Mouse (Mus musculus): ENCODE results near the gene Treh.

Gene Treh

GRCm38 (mm10) chr9:44715109-44715508 is 42.1 kb downstream of the Treh start:
- intact Hi-C loops (cut with DNase I): no loop called here

DNA sequence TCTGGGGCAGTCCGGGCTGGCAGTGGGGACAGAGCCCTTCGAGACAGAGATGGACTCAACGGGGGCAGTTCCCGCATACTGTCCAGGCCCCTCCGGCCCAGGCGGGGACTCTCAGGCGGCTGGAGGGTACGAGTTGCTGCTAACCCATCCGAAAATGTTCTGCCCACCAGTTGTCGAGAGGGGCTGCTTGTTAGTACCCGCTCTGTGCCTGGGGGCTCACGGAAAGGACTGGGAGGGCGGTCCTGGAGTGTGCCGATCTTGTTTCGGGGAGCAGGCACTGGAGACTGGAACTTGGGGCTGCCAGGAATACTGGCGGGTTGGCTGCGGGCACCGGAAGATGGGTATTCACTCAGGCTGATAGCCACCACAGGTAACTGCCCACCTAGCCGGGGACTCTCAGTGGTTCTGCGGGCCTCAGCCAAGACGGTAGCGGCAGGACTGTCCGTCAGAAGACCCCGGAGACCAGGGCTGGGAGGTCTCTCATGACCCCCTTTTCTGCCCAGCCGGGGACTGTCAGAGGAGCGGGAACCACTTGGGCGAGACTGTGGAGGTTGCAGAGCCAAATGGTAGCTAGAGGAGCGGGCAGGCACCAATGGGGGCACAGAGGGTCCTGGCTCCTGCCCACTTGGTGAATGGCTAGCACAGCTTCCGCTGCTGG is 42.8 kb downstream of the Treh start:
- intact Hi-C loops (cut with DNase I): no loop called here

- intact Hi-C loops (cut with DNase I): no loop called here
These were observed 44.2 kb downstream of the Treh start for GRCm38 (mm10) chr9:44716997-44717821.

DNA sequence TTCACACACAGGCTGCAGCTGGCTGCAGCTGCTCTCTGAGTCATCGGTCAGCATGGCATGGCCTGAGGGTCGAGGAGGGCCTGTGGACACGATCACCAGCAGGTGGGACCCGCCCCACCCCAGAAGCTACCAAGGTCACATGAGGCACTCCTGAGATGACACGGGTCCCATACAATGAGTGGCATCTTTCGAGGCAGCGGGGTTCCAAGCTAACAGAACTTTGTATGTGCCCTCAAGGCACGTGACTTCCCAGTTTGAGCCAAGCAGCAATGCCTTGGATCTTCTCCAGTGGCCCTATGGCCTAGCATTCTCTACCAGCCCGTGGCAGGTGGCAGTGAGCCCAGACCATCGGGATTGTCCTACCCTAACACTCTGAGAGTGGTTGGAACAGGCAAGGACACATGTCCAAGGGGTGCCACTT is 44.8 kb downstream of the Treh start:
- intact Hi-C loops (cut with DNase I): no loop called here

DNA sequence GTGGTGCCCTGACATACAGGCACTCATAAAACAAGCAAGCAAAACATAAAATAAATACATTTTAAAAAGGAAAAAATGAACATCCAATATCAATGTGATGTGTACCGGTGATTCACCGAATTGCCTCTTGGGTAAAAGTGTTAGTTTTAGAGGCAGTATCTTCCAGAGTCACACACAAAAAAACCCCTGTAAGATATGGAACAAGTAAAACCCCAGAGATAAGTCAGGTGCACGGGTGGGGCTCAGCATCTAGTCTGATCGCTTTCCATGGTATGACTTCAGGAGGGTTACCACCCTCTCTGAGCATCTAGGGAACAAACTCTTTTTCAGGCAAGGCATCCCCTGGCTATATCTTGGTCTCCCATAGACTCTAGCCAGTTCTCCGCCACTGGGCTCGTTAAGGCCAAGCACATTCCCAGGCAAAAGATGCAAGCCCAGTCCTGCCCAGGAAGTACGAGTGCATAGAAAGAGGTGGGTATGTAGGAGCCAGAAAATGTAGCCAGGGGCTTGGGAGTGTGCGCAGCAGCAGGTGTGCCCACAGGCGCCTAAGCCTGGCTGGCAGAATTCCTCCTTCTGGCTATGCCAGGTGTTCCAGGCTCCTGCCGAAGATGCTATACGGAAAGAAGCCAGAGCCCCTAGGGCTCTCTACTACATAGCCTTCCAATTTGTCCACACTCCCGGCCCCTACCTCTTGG is 46.1 kb downstream of the Treh start:
- intact Hi-C loops (cut with DNase I): no loop called here

GRCm38 (mm10) chr9:44719632-44720357 is 46.8 kb downstream of the Treh start:
- intact Hi-C loops (cut with DNase I): no loop called here

DNA sequence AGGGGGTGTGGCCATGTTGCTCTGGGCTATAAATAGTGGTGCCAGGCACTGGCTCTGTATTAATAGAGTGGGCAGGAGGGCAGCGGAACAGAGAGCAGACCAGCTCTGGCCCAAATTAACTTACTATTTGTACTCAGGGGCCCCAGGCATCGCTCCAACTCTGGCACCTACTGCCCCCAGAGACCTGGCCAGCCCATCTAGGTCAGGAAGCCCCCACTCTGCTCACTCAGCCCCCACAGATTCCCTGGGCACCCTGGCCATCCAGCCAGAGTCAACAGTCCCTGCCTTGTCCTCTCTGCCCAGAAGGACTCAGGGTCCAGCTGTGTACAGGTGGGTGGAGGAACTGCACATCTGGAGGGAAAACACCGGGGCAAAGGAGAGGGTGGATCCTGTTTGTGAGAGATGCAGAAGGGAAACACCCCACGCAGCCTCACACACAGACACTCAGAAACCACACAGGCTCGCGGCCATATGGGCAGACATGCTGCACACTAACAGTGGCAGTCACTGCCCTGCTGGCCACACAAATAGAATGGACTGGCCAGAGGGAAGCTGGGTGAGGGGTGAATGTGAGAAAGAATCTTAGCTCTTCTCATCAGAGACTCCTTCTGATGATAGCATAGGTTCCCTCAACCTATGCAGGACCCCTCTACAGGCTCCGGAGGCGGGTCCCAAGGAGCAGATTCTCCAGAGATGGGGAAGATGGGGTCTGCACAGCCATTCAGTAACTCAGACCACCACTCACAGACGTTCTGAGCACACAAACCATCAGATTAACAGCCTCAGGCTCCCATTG is 47.5 kb downstream of the Treh start:
- intact Hi-C loops (cut with DNase I): no loop called here

DNA sequence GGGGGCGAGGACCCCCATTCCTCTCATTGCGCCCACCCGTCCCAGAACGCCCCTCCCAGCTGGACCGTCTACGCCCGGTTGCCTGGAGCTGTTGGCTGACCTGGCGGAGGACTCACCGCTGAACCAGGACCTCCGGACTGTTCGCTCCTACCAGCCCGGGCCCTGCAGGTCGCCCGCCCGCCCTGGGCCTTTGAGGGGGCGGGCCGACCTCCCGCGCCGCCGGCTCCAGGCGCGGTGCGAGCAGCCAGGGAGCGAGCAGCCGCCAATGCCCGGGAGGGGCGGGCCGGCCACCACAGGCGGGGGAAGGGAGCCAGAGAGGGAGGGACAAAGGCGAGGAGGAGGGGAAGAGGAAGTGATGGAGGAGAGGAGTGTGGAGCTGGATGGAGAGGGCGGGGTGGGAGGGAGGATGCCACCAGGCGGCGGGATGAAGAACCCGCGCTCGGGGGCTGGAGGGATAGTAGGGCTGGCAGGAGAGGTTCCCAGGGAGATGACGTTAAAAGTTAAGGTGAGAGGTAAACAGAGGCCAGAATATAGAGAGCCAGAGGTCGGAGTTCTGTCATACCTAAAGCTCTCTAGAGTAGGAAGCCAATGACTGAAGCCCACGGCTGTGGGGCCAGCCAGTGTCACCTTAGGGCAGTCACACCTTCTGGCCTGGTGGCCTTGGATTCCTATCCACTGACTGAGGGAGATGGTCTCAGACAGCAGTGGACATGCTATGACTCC is 48.3 kb downstream of the Treh start:
- intact Hi-C loops (cut with DNase I): no loop called here

GRCm38 (mm10) chr9:44721877-44722186 is 48.8 kb downstream of the Treh start:
- intact Hi-C loops (cut with DNase I): no loop called here

- intact Hi-C loops (cut with DNase I): no loop called here
These were observed 49.5 kb downstream of the Treh start for GRCm38 (mm10) chr9:44722575-44722974.

GRCm38 (mm10) chr9:44723008-44723407 is 50.0 kb downstream of the Treh start:
- intact Hi-C loops (cut with DNase I): no loop called here

DNA sequence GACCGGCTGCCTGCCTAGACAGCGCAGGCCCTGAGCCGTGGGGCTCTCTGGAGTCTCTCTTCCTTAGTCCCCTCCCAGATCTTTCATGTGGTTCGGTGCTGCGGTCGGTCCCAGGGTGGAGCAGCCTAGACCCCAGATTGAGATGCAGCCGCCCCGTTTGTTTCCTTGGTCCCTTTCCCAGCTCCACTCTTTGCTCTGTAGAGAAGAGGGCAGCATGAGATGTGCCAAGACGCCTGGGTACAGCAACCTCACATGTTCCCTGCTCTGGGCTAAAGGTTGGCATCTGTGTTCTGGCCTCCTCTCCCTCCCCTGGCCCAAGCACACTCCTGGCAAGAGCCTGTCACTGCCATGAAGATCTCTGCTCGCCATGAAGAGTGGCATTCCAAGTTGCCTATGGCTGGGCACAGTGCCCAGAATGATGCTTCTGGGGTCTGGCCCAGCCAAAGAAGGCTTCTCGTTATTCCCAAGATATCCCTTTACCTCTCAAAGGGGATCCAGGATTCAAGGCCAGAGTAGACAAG is 50.5 kb downstream of the Treh start:
- intact Hi-C loops (cut with DNase I): no loop called here

GRCm38 (mm10) chr9:44724223-44724622 is 51.2 kb downstream of the Treh start:
- intact Hi-C loops (cut with DNase I): no loop called here

- intact Hi-C loops (cut with DNase I): no loop called here
These were observed 51.6 kb downstream of the Treh start for GRCm38 (mm10) chr9:44724665-44725064.

DNA sequence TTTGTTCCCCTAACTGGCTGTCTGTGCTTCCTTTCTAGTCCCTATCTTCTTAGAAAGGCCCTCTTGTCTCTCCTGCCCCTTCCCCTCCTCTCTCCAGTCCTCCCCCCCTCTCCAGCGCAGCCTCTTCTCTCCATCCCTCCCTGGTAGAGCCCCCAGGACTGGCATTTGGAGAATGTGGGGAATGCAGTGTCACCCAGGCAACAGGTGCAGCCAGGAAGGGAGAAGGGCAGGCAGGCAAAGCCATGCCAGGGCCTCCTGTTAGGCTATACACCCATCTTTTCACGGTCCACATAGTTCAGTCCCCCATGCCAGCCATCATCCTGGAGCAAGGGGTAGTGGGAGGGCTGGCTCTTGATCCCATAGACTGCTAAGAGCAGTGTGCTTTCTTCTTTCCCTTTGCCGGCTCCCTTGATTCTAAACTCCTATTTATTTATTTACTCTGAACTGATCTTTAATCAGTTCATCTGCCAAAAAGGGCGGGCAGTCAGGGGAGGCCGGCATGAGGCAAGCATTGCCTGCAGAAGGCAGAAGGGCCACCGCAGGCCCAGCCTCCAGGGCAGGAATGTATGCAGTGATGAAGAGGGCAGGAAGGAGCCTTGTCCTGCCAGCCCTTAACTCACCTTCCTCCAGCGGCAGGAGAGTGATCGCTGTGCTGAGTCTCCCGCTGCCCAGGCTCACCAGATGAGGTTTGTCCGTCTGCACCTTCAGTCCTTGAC is 53.6 kb downstream of the Treh start:
- intact Hi-C loops (cut with DNase I): no loop called here

GRCm38 (mm10) chr9:44727441-44727840 is 54.4 kb downstream of the Treh start:
- intact Hi-C loops (cut with DNase I): no loop called here

GRCm38 (mm10) chr9:44732130-44732549 is 59.1 kb downstream of the Treh start:
- intact Hi-C loops (cut with DNase I): no loop called here

DNA sequence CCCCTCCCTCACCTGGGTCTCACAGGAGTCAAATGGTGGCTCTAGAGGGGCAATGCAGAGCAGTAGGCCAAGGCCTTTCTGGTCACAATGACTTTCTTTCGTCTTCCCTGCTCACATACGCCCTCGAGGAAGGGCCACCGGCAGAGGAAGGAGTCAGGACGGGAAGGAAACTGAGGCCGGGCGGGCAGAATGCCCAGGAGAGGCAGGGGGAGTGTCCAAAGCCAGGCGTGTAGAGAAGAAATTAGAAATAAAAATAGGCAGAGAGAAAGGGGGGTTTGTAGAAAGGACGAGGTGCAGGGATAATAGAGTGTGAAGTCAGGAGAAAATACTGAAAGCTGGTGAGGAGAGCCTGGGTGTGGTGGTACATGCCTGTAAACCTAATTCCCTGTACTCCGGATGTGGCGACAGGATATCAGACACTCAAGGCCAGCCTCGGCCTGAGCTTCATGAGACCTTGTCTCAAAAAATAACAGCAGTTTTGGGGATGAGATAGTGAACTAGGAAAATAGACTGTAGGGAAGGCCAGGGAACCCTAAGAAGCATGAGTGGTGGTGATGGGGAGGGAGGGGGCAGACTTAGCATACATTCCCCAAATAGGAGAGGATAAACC is 60.0 kb downstream of the Treh start:
- intact Hi-C loops (cut with DNase I): no loop called here
